Mouse (Mus musculus) C2C12 (cell line): ENCODE data around the gene Rras2.

ENCODE experiments used
- CTCF ChIP-seq: IDR thresholded peaks from one replicate; pipeline ENCODE4 v1.5.1; 2011; ENCODE audit not compliant: control insufficient read depth, insufficient read depth, insufficient read length
- FOSL1 ChIP-seq: IDR thresholded peaks from one replicate; pipeline ENCODE4 v1.8.0; 2011; ENCODE audit warnings: mild to moderate bottlenecking, low read length; ENCODE audit not compliant: poor library complexity, insufficient read depth, severe bottlenecking
- MAX ChIP-seq: IDR thresholded peaks from one replicate; pipeline ENCODE4 v1.6.1; 2011; ENCODE audit warnings: mild to moderate bottlenecking, control low read depth
- MYOG ChIP-seq: IDR thresholded peaks from one replicate; pipeline ENCODE4 v1.6.1; 2011; ENCODE audit not compliant: control insufficient read depth, insufficient read length; ENCODE audit errors: extremely low read depth
- USF1 ChIP-seq: IDR thresholded peaks from one replicate; pipeline ENCODE4 v1.6.1; 2011; ENCODE audit warnings: low read depth, mild to moderate bottlenecking, control low read depth, moderate library complexity

- TF ChIP-seq USF1 (no peak), CTCF (no peak), MAX (no peak), FOSL1 (no peak), MYOG (no peak)
These were observed 45.4 kb upstream of the Rras2 start for GRCm38 (mm10) chr7:114162975-114163374.
